Mouse (Mus musculus) cerebellum, postnatal 10 days (tissue): Measurements from ENCODE around the gene Gm37240.
A peak's percentile ranks its signal among the peaks of the same experiment; 100 is the strongest.

Experiments
- DNase-seq, 2 experiments: peaks; one replicate each; pipeline ENCODE4 v3.0.0; 2021; ENCODE audit warnings: mixed read lengths in 2 of 2

Gm37240 gene

GRCm38 (mm10) chr3:84542450-84542849 is 1344.9 kb downstream of the Gm37240 start:
- DNase-seq: peak; percentile 69 to 80

GRCm38 (mm10) chr3:84541881-84542280 is 1345.4 kb downstream of the Gm37240 start:
- DNase-seq: no peak

GRCm38 (mm10) chr3:84540640-84541039 is 1346.7 kb downstream of the Gm37240 start:
- no peak for DNase-seq

- no peak for DNase-seq
Measured at GRCm38 (mm10) chr3:84536987-84537386, 1350.3 kb downstream of the Gm37240 start.

- DNase-seq: no peak
Measured at GRCm38 (mm10) chr3:84533227-84533626, 1354.1 kb downstream of the Gm37240 start.

- peak in 1 of 2 experiments; percentile 22 for DNase-seq
Measured at GRCm38 (mm10) chr3:84529021-84529420, 1358.3 kb downstream of the Gm37240 start.

- DNase-seq: peak in 1 of 2 experiments; percentile 24
Measured at GRCm38 (mm10) chr3:84524952-84525351, 1362.4 kb downstream of the Gm37240 start.

- DNase-seq: no peak
Measured at GRCm38 (mm10) chr3:84516163-84516562, 1371.2 kb downstream of the Gm37240 start.

- DNase-seq: no peak
Measured at GRCm38 (mm10) chr3:84512774-84513515, 1374.4 kb downstream of the Gm37240 start.

- no peak for DNase-seq
Measured at GRCm38 (mm10) chr3:84505193-84505592, 1382.1 kb downstream of the Gm37240 start.

GRCm38 (mm10) chr3:84504291-84504690 is 1383.0 kb downstream of the Gm37240 start:
- no peak for DNase-seq

- no peak for DNase-seq
Measured at GRCm38 (mm10) chr3:84502101-84502500, 1385.2 kb downstream of the Gm37240 start.

GRCm38 (mm10) chr3:84500491-84500890 is 1386.8 kb downstream of the Gm37240 start:
- no peak for DNase-seq

GRCm38 (mm10) chr3:84497718-84498117 is 1389.6 kb downstream of the Gm37240 start:
- DNase-seq: no peak

- DNase-seq: no peak
Measured at GRCm38 (mm10) chr3:84492657-84493056, 1394.7 kb downstream of the Gm37240 start.

- DNase-seq: no peak
Measured at GRCm38 (mm10) chr3:84492148-84492547, 1395.2 kb downstream of the Gm37240 start.

- no peak for DNase-seq
Measured at GRCm38 (mm10) chr3:84488716-84489115, 1398.6 kb downstream of the Gm37240 start.

- no peak for DNase-seq
Measured at GRCm38 (mm10) chr3:84484891-84485290, 1402.4 kb downstream of the Gm37240 start.

GRCm38 (mm10) chr3:84484333-84484732 is 1403.0 kb downstream of the Gm37240 start:
- no peak for DNase-seq

GRCm38 (mm10) chr3:84482121-84482520 is 1405.2 kb downstream of the Gm37240 start:
- no peak for DNase-seq

- DNase-seq: peak; percentile 52 to 62
Measured at GRCm38 (mm10) chr3:84481104-84481503, 1406.2 kb downstream of the Gm37240 start.

- peak; percentile 68 to 72 for DNase-seq
Measured at GRCm38 (mm10) chr3:84480006-84480897, 1407.1 kb downstream of the Gm37240 start, which contains the start of gene Fhdc1. Fhdc1 (minus strand) TSS chr3:84480429.

- DNase-seq: peak; percentile 50 to 54
Measured at GRCm38 (mm10) chr3:84479293-84480005, 1407.9 kb downstream of the Gm37240 start.
